Mouse (Mus musculus) testis, adult 2 months (tissue): Measurements from ENCODE around the gene Ripk4. TPM values are rescaled to one million over a fixed set of nuclear protein-coding genes. Genes with fewer than 3 reads are reported as not detected.

Experiments used
- H3K27ac ChIP-seq: fragments of 200-500 bp; 2 replicates; pipeline ENCODE4 v1.5.1; 2012; ENCODE audit warnings: low read depth, low read length; ENCODE audit not compliant: control insufficient read depth, insufficient read depth
- H3K27me3 ChIP-seq: fragments of 200-500 bp; 2 replicates; pipeline ENCODE4 v1.6.1; 2012; ENCODE audit warnings: mild to moderate bottlenecking, low read length, moderate library complexity; ENCODE audit not compliant: control insufficient read depth, insufficient read depth
- H3K36me3 ChIP-seq: fragments of 200-500 bp; 2 replicates; pipeline ENCODE4 v1.6.1; 2012; ENCODE audit warnings: mild to moderate bottlenecking, low read length; ENCODE audit not compliant: control insufficient read depth, insufficient read depth
- H3K4me1 ChIP-seq: fragments of 200-500 bp; 2 replicates; pipeline ENCODE4 v1.6.1; 2012; ENCODE audit warnings: low read length; ENCODE audit not compliant: control insufficient read depth, insufficient read depth
- H3K4me3 ChIP-seq: fragments of 200-500 bp; 2 replicates; pipeline ENCODE4 v1.5.1; 2012; ENCODE audit warnings: low read depth, mild to moderate bottlenecking, low read length, moderate library complexity, mixed read lengths; ENCODE audit not compliant: control insufficient read depth
- CTCF ChIP-seq: fragments of 200-500 bp; IDR thresholded peaks from 2 replicates; pipeline ENCODE4 v1.5.1; 2012; ENCODE audit warnings: low read depth, mild to moderate bottlenecking, inconsistent platforms, low read length, moderate library complexity; ENCODE audit not compliant: control insufficient read depth, insufficient read depth, insufficient replicate concordance
- POLR2A ChIP-seq: fragments of 200-500 bp; IDR thresholded peaks from 2 replicates; pipeline ENCODE4 v1.6.1; 2012; ENCODE audit warnings: low read depth, mild to moderate bottlenecking, inconsistent platforms, low read length, moderate library complexity; ENCODE audit not compliant: control insufficient read depth
- polyA plus RNA-seq: library from polyadenylated mRNA; depleted of rRNA; stranded (reverse); fragments of >200 nt; gene quantifications from 2 replicates; pipeline ENCODE4 v1.2.3, GENCODE M21; 2012

The Ripk4 gene
- polyA plus RNA-seq, 1 experiment, result 1.7 TPM

- peak overlapping the region; percentile 17 for H3K4me3 ChIP-seq
- no peak overlapping the region for H3K27ac ChIP-seq
- TF ChIP-seq CTCF, result no peak
- no peak for TF ChIP-seq POLR2A
Observed at GRCm38 (mm10) chr16:97794256-97794655, 30.7 kb upstream of the Ripk4 start.

GRCm38 (mm10) chr16:97783057-97783456 lies 19.5 kb upstream of the Ripk4 start:
- Histone ChIP-seq H3K4me1 (peaks cover 5% of the 10 kb centered on the region), H3K27ac (no peak overlapping the region), H3K36me3 (no peaks in the 10 kb centered on the region), H3K4me3 (no peak overlapping the region), H3K27me3 (no peaks in the 10 kb centered on the region)
- TF ChIP-seq CTCF (no peak), POLR2A (no peak)

More at GRCm38 (mm10) chr16:97794256-97794655, 30.7 kb upstream of the Ripk4 start:
- H3K36me3 ChIP-seq, result no peaks in the 10 kb centered on the region; the same call in 1 of the 2 replicates
- H3K27me3 ChIP-seq, result no peaks in the 10 kb centered on the region
- H3K4me1 ChIP-seq, result no peaks in the 10 kb centered on the region

- no peak overlapping the region; the same call in 1 of the 2 replicates for H3K4me3 ChIP-seq
- TF ChIP-seq CTCF (peak; percentile 81), POLR2A (no peak)
- peaks cover 5% of the 10 kb centered on the region for H3K4me1 ChIP-seq
- H3K27me3 ChIP-seq, result no peaks in the 10 kb centered on the region
- H3K36me3 ChIP-seq, result no peaks in the 10 kb centered on the region
- H3K27ac ChIP-seq, result no peak overlapping the region
Observed at GRCm38 (mm10) chr16:97778353-97779025, 14.9 kb upstream of the Ripk4 start.

GRCm38 (mm10) chr16:97766501-97766900 lies 2.9 kb upstream of the Ripk4 start:
- Histone ChIP-seq H3K27me3 (peaks cover 3% of the 10 kb centered on the region), H3K27ac (no peak overlapping the region), H3K36me3 (no peaks in the 10 kb centered on the region), H3K4me3 (no peak overlapping the region), H3K4me1 (peaks cover 13% of the 10 kb centered on the region)
- TF ChIP-seq CTCF, result no peak
- no peak for TF ChIP-seq POLR2A

GRCm38 (mm10) chr16:97764626-97765025 lies 1.0 kb upstream of the Ripk4 start:
- Histone ChIP-seq H3K27me3 (peaks cover 3% of the 10 kb centered on the region), H3K4me1 (peaks cover 13% of the 10 kb centered on the region), H3K36me3 (no peaks in the 10 kb centered on the region), H3K27ac (no peak overlapping the region), H3K4me3 (no peak overlapping the region)
- no peak for TF ChIP-seq POLR2A
- no peak for TF ChIP-seq CTCF

GRCm38 (mm10) chr16:97763990-97764340 lies 378 bp upstream of the Ripk4 start:
- H3K27me3 ChIP-seq, result peaks cover 3% of the 10 kb centered on the region

GRCm38 (mm10) chr16:97761782-97762181 lies 1.8 kb downstream of the Ripk4 start:
- Histone ChIP-seq H3K4me3 (no peak overlapping the region), H3K4me1 (peaks cover 13% of the 10 kb centered on the region), H3K27me3 (peaks cover 3% of the 10 kb centered on the region), H3K27ac (no peak overlapping the region), H3K36me3 (no peaks in the 10 kb centered on the region)
- TF ChIP-seq CTCF (no peak), POLR2A (no peak)

More at GRCm38 (mm10) chr16:97763990-97764340, 378 bp upstream of the Ripk4 start:
- Histone ChIP-seq H3K27ac (peak overlapping the region; percentile 36; the same call in 1 of the 2 replicates), H3K4me1 (peaks cover 13% of the 10 kb centered on the region), H3K36me3 (no peaks in the 10 kb centered on the region), H3K4me3 (peak overlapping the region; percentile 91)
- no peak for TF ChIP-seq POLR2A
- no peak for TF ChIP-seq CTCF

- no peak for TF ChIP-seq POLR2A
- TF ChIP-seq CTCF, result no peak
- no peaks in the 10 kb centered on the region for H3K36me3 ChIP-seq
- H3K4me3 ChIP-seq, result no peak overlapping the region
- H3K27me3 ChIP-seq, result peaks cover 3% of the 10 kb centered on the region
- peaks cover 13% of the 10 kb centered on the region for H3K4me1 ChIP-seq
- no peak overlapping the region for H3K27ac ChIP-seq
Observed at GRCm38 (mm10) chr16:97759681-97760080, 3.9 kb downstream of the Ripk4 start.
